Mouse (Mus musculus) hindbrain, embryonic 13.5 days (tissue): ENCODE results near the gene Ano2. TPM values are rescaled to one million over a fixed set of nuclear protein-coding genes. Genes with fewer than 3 reads are reported as not detected.

Experiments used
- ATAC-seq: fragments of 200-750 bp; cut with Nextera tagmentation; 2 replicates; pipeline ENCODE4 v1.8.0; 2017; ENCODE audit warnings: moderate TSS enrichment; ENCODE audit not compliant: low FRiP score
- H3K27ac ChIP-seq: fragments of 300-500 bp; sonication (generic); 2 replicates; pipeline ENCODE4 v1.5.1; 2015; ENCODE audit warnings: inconsistent platforms, mild to moderate bottlenecking, moderate library complexity
- H3K27me3 ChIP-seq: fragments of 300-500 bp; sonication (generic); 2 replicates; pipeline ENCODE4 v1.6.1; 2015; ENCODE audit warnings: mild to moderate bottlenecking, inconsistent platforms
- H3K36me3 ChIP-seq: fragments of 300-500 bp; sonication (generic); 2 replicates; pipeline ENCODE4 v1.6.1; 2015; ENCODE audit warnings: mild to moderate bottlenecking, inconsistent platforms
- H3K4me1 ChIP-seq: fragments of 300-500 bp; sonication (generic); replicated peaks from 2 replicates; pipeline ENCODE4 v1.6.1; 2015; ENCODE audit warnings: inconsistent platforms
- H3K4me2 ChIP-seq: fragments of 300-500 bp; sonication (generic); 2 replicates; pipeline ENCODE4 v1.6.1; 2015; ENCODE audit warnings: inconsistent platforms, mild to moderate bottlenecking, moderate library complexity
- H3K4me3 ChIP-seq: fragments of 300-500 bp; sonication (generic); 2 replicates; pipeline ENCODE4 v1.5.1; 2015; ENCODE audit warnings: mild to moderate bottlenecking, inconsistent platforms
- H3K9ac ChIP-seq: fragments of 300-500 bp; sonication (generic); 2 replicates; pipeline ENCODE4 v1.6.1; 2015; ENCODE audit warnings: mild to moderate bottlenecking, inconsistent platforms
- H3K9me3 ChIP-seq: fragments of 300-500 bp; sonication (generic); 2 replicates; pipeline ENCODE4 v1.6.1; 2016; ENCODE audit warnings: inconsistent platforms
- WGBS: fragments of 180-500 bp; shearing (Covaris S2); methylation state at CpG from one replicate; pipeline ENCODE4 v1.1.7; 2015; 5-methylcytosine and 5-hydroxymethylcytosine counted together
- polyA plus RNA-seq: library from polyadenylated mRNA; unstranded; fragments of >200 nt; fragmentation: Nextera tagmentation; extraction: Ambion mirVana; gene quantifications from 2 replicates; pipeline ENCODE4 v1.2.1, GENCODE M21; 2015

Ano2 gene
- polyA plus RNA-seq, 1 experiment from 2014 or later: 0.14 TPM

- H3K4me3 ChIP-seq: no peak overlapping the region
- H3K4me2 ChIP-seq: no peak overlapping the region
- H3K9ac ChIP-seq: no peak overlapping the region
- H3K4me1 ChIP-seq: peaks cover 11% of the 10 kb centered on the region
- no peak for ATAC-seq
- H3K36me3 ChIP-seq: no peaks in the 10 kb centered on the region
- no peak overlapping the region for H3K27ac ChIP-seq
- no peaks in the 10 kb centered on the region for H3K9me3 ChIP-seq
- H3K27me3 ChIP-seq: peaks cover 10% of the 10 kb centered on the region; the same call in 1 of the 2 replicates
Observed at GRCm38 (mm10) chr6:125685420-125685819, 4.8 kb upstream of the Ano2 start.

DNA sequence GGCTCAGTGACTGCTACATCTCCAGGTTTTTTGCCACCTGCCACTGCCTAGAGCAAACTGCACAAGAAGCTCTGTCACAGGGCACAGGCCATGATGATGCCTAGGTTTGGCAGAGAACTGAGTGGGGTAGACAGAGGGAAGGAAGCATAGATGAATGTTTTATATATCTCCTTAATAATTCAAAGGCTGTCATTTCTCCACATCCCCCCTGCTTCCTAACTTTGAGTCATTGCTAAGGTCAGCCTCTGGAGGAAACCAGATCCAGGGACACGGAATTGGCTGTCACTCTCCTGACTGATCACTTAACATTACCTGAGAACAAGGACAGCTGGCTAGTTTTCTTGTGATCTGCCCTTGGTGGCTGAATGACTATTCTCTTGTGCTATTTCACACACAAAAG lies 2.2 kb upstream of the Ano2 start:
- Histone ChIP-seq H3K9ac (no peak overlapping the region), H3K36me3 (no peaks in the 10 kb centered on the region), H3K9me3 (no peaks in the 10 kb centered on the region), H3K4me1 (peaks cover 16% of the 10 kb centered on the region), H3K27ac (no peak overlapping the region), H3K4me3 (no peak overlapping the region), H3K27me3 (peaks cover 19% of the 10 kb centered on the region; the same call in 1 of the 2 replicates), H3K4me2 (no peak overlapping the region)
- no peak for ATAC-seq
- WGBS: 49% methylated on average over 1 of the region's 1 CpGs

- H3K9ac ChIP-seq: no peak overlapping the region
- H3K27me3 ChIP-seq: no peaks in the 10 kb centered on the region
- H3K36me3 ChIP-seq: no peaks in the 10 kb centered on the region
- WGBS: 93% methylated on average over 2 of the region's 2 CpGs
- H3K4me3 ChIP-seq: no peak overlapping the region
- no peak for ATAC-seq
- H3K4me2 ChIP-seq: no peak overlapping the region
- H3K9me3 ChIP-seq: no peaks in the 10 kb centered on the region
- no peak overlapping the region for H3K27ac ChIP-seq
- H3K4me1 ChIP-seq: no peaks in the 10 kb centered on the region
Observed at GRCm38 (mm10) chr6:125701146-125701545, 10.9 kb downstream of the Ano2 start.

DNA sequence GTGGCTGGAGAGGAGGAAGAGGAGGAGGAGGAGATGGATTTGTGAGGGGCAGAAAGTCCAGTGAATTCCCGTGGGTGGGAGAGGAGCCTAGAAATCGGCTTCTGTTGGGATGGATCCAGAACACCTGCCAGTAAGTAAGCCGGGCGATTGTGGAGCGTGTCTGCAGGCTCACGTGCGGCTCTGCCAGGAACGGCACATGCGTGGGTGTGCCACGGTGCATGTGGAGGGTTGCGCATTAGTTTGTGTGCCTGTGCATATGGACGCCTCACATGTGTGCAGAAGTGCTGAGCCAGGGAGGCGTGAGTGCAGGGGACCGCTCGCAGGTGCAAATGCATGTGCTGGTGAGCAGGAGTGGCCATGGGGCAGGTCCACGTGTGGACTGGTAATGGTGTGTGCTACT lies 21.0 kb downstream of the Ano2 start:
- no peaks in the 10 kb centered on the region for H3K4me1 ChIP-seq
- no peaks in the 10 kb centered on the region for H3K9me3 ChIP-seq
- H3K9ac ChIP-seq: no peak overlapping the region
- no peak overlapping the region for H3K4me2 ChIP-seq
- ATAC-seq: no peak
- H3K4me3 ChIP-seq: no peak overlapping the region
- no peaks in the 10 kb centered on the region for H3K27me3 ChIP-seq
- no peaks in the 10 kb centered on the region for H3K36me3 ChIP-seq
- WGBS: 87% methylated on average over 16 of the region's 16 CpGs
- no peak overlapping the region for H3K27ac ChIP-seq

DNA sequence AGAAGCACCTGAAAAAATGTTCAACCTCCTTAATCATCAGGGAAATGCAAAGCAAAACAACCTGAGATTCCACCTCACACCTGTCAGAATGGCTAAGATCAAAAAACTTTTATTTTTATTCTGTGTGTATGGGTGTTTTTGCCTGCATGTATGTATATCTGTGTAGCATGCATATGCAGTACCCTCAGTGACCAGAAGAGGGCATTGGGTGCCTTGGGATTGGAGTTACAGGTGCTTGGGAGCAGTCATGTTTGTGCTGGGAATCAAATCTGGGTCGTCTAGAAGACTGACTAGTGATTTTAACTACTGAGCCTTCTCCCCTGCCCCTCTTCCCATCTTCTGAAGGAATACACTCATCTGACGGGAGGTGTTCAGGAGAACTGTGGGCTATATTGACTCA lies 36.2 kb downstream of the Ano2 start:
- H3K27me3 ChIP-seq: no peaks in the 10 kb centered on the region
- no peak overlapping the region for H3K9ac ChIP-seq
- 0 out of 2 replicates have a peak, but pooled peaks cover 7% of the 10 kb centered on the region for H3K9me3 ChIP-seq
- no peaks in the 10 kb centered on the region for H3K4me1 ChIP-seq
- H3K27ac ChIP-seq: no peak overlapping the region
- H3K36me3 ChIP-seq: no peaks in the 10 kb centered on the region
- WGBS: 76% methylated on average over 2 of the region's 2 CpGs
- no peak overlapping the region for H3K4me2 ChIP-seq
- ATAC-seq: no peak
- no peak overlapping the region for H3K4me3 ChIP-seq

GRCm38 (mm10) chr6:125727484-125727911 lies 37.3 kb downstream of the Ano2 start:
- Histone ChIP-seq H3K9me3 (0 out of 2 replicates have a peak, but pooled peaks cover 7% of the 10 kb centered on the region), H3K27me3 (no peaks in the 10 kb centered on the region), H3K27ac (no peak overlapping the region), H3K36me3 (no peaks in the 10 kb centered on the region), H3K4me1 (no peaks in the 10 kb centered on the region), H3K4me2 (no peak overlapping the region), H3K9ac (no peak overlapping the region), H3K4me3 (no peak overlapping the region)
- 64% methylated on average over 5 of the region's 5 CpGs for WGBS
- no peak for ATAC-seq

DNA sequence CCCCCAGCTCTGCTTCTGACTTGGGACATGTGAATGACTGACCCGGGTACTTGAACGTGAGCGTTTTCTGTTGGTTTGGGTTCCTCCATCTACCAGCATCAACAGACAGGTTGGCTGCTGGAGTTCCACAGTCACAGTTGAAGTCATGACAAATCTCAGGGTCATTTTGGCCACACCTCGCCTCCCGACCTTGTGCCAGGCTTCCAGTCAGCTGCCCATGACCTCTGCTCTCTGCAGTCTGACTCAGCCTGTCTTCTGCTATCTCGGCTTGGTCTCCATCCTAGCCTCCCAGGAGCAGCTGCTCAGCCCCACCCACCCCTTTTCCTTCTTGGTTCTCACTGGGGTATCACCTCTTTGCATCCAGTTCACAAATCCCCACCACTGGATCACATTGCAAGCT lies 39.3 kb downstream of the Ano2 start:
- Histone ChIP-seq H3K4me1 (no peaks in the 10 kb centered on the region), H3K36me3 (no peaks in the 10 kb centered on the region)
- WGBS: 86% methylated on average over 6 of the region's 6 CpGs

GRCm38 (mm10) chr6:125729986-125730535 lies 39.8 kb downstream of the Ano2 start:
- H3K4me3 ChIP-seq: no peak overlapping the region
- H3K27me3 ChIP-seq: no peaks in the 10 kb centered on the region
- WGBS: 70% methylated on average over 11 of the region's 11 CpGs
- H3K36me3 ChIP-seq: no peaks in the 10 kb centered on the region
- no peaks in the 10 kb centered on the region for H3K4me1 ChIP-seq
- H3K9ac ChIP-seq: no peak overlapping the region
- ATAC-seq: no peak
- H3K27ac ChIP-seq: no peak overlapping the region
- H3K4me2 ChIP-seq: no peak overlapping the region
- 0 out of 2 replicates have a peak, but pooled peaks cover 7% of the 10 kb centered on the region for H3K9me3 ChIP-seq

More for the DNA sequence above, 39.3 kb downstream of the Ano2 start:
- Histone ChIP-seq H3K27me3 (no peaks in the 10 kb centered on the region), H3K4me3 (no peak overlapping the region), H3K9me3 (0 out of 2 replicates have a peak, but pooled peaks cover 7% of the 10 kb centered on the region), H3K9ac (no peak overlapping the region), H3K4me2 (no peak overlapping the region), H3K27ac (no peak overlapping the region)
- ATAC-seq: no peak

GRCm38 (mm10) chr6:125737511-125738285 lies 47.5 kb downstream of the Ano2 start:
- H3K4me3 ChIP-seq: no peak overlapping the region
- no peak overlapping the region for H3K9ac ChIP-seq
- H3K27me3 ChIP-seq: no peaks in the 10 kb centered on the region
- H3K36me3 ChIP-seq: no peaks in the 10 kb centered on the region
- 49% methylated on average over 11 of the region's 11 CpGs for WGBS
- H3K4me1 ChIP-seq: peaks cover 7% of the 10 kb centered on the region; the same call in 1 of the 2 replicates
- no peak overlapping the region for H3K4me2 ChIP-seq
- no peak for ATAC-seq
- no peak overlapping the region for H3K27ac ChIP-seq
- no peaks in the 10 kb centered on the region for H3K9me3 ChIP-seq

DNA sequence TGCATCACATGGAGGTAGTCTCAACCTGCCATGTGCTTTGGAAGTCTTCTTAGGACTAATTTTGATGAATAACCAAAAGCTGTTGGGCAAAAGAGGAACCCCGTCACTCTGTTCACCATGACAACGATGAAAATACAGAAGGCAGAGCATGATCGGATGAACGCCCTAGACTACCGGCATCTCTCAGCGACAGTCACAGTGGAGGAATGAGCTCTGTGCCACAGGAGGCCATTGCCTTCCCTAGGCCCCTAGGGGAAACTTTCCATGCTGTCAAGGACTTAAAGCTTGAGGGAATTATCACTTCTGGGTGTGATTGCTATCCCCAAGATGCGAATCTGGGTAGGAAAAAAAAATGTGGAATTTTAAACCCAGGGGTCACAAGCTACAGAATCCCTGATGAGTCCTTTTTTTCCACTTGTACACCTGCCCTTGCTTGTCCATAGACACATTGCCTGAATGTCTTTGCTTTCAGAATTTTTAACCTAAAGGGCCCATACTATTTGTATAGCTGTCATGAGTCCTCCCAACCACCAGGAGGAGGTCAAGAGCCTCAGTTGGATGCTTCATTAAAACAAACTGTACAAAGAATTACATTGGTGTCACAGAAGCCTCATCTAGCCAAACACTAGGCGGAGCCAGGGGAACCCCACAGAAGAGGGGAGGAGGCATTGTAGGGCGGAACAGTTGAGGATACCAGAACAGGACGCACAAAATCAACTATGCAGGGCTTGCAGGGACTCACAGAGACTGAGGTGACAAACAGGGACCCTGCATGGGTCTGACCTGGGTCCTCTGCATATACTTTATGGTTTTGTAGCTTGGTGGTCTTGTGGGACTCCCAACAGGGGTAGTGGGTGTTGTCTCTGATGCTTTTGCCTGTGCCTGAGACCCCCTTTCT lies 53.2 kb downstream of the Ano2 start:
- Histone ChIP-seq H3K27me3 (no peaks in the 10 kb centered on the region), H3K4me2 (no peak overlapping the region), H3K4me3 (no peak overlapping the region), H3K36me3 (no peaks in the 10 kb centered on the region), H3K27ac (no peak overlapping the region), H3K9ac (no peak overlapping the region), H3K4me1 (no peaks in the 10 kb centered on the region), H3K9me3 (no peaks in the 10 kb centered on the region)
- ATAC-seq: no peak
- 91% methylated on average over 10 of the region's 10 CpGs for WGBS

GRCm38 (mm10) chr6:125747322-125747930 lies 57.2 kb downstream of the Ano2 start:
- H3K36me3 ChIP-seq: no peaks in the 10 kb centered on the region
- 80% methylated on average over 10 of the region's 10 CpGs for WGBS
- H3K27me3 ChIP-seq: no peaks in the 10 kb centered on the region
- no peaks in the 10 kb centered on the region for H3K9me3 ChIP-seq
- no peak overlapping the region for H3K9ac ChIP-seq
- no peak overlapping the region for H3K27ac ChIP-seq
- ATAC-seq: no peak
- no peak overlapping the region for H3K4me2 ChIP-seq
- H3K4me1 ChIP-seq: peaks cover 3% of the 10 kb centered on the region; the same call in 1 of the 2 replicates
- no peak overlapping the region for H3K4me3 ChIP-seq

DNA sequence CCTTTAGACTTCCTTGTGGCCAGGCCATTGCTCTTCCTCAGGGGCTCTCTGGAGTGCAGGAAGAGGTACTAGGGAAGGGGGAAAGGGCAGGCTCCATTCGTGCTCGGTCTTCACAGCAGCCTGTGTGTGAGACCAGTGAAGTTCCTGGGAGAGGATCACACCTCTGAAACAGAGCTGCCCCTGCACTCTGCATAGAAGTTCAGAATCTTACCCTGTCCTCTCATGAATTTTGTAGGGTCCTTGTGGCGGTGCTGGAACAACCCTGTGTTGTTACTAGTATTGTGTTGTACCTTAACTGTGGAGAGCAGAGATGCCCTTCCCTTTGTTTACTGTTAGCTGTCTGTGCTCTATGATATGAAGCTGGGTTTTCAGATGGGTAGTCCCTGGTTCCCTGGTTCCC lies 58.4 kb downstream of the Ano2 start:
- Histone ChIP-seq H3K36me3 (no peaks in the 10 kb centered on the region), H3K4me3 (no peak overlapping the region), H3K27ac (no peak overlapping the region), H3K4me2 (no peak overlapping the region), H3K27me3 (no peaks in the 10 kb centered on the region), H3K9me3 (no peaks in the 10 kb centered on the region), H3K9ac (no peak overlapping the region), H3K4me1 (peaks cover 3% of the 10 kb centered on the region; the same call in 1 of the 2 replicates)
- WGBS: 81% methylated on average over 3 of the region's 3 CpGs
- ATAC-seq: no peak
